20 mouse cellular contexts compared by ENCODE assay signal in the genomic region with DNA sequence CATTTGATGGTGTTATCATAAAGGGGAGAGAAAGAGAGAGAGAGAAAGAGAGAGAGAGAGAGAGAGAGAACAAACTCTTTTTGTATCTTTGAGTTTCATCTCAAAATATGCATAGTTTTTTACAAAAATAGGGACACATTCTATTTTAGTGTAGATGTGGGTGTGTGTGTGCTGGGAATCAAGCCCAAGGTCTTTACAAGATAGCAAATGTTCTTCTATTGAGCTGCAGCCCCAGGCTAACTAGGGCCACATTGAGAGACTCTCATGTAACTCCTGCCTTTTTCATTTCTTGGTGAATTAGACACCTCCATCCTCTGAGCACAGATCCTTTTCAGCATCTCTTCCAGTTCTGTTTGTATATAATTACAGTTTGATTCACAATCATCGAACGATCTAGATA.
DNase-seq lines count a peak whose midpoint lies in the region; ATAC-seq lines count a peak whose summit lies in the region.
"Had no signal": no experiment of that assay in that cellular context is flagged by ENCODE, and none has a peak within 500 bp of the region (broad histone marks: within the 10 kb centered on the region; RNA-seq: fewer than 3 reads in every experiment).

No protein-coding gene starts in this region.

- DNase-seq in frontal cortex, postnatal 25 days (ENCODE audit: low spot score in 2 of 2): no peak
- peak; percentile 57 for DNase-seq in testis, postnatal 14 days (ENCODE audit: low spot score)
- no peak for DNase-seq in testis, postnatal 10 days (ENCODE audit: low spot score)
- peak; percentile 43 for DNase-seq in brain, adult 2 months (ENCODE audit: low read depth, low spot score)
- no peak for DNase-seq in cerebellum, postnatal 10 days
- DNase-seq: adrenal gland, adult 2 months; adrenal gland, adult 8-10 months; adrenal gland, postnatal 10 days; adrenal gland, postnatal 14 days; adrenal gland, postnatal 25 days; adrenal gland, postnatal 36 days; B cell, adult 2 months; cerebellum, adult 11 months; cerebellum, adult 11-12 months; cerebellum, adult 18-20 months; cerebellum, adult 2 months had no signal

- peak; percentile 32 for ATAC-seq in frontal cortex, adult (ENCODE audit: low TSS enrichment)
- ATAC-seq: activated CD4-positive, CD25-positive, alpha-beta regulatory T cell, adult 4 months; CD4-positive, CD25-positive, alpha-beta regulatory T cell, adult 4 months; Patski had no signal

Comparison
In these comparisons a context has a peak if more than half of its experiments do, and no peak if none do; other contexts are left out.
1. DNase-seq: peak in testis, postnatal 14 days (single experiment) and brain, adult 2 months (single experiment); none in frontal cortex, postnatal 25 days (0 of 2), testis, postnatal 10 days (single experiment) and cerebellum, postnatal 10 days (0 of 2).